Mouse (Mus musculus): ENCODE data around the gene Marveld3.
A peak's percentile ranks its signal among the peaks of the same experiment; 100 is the strongest.

Gene Marveld3

DNA sequence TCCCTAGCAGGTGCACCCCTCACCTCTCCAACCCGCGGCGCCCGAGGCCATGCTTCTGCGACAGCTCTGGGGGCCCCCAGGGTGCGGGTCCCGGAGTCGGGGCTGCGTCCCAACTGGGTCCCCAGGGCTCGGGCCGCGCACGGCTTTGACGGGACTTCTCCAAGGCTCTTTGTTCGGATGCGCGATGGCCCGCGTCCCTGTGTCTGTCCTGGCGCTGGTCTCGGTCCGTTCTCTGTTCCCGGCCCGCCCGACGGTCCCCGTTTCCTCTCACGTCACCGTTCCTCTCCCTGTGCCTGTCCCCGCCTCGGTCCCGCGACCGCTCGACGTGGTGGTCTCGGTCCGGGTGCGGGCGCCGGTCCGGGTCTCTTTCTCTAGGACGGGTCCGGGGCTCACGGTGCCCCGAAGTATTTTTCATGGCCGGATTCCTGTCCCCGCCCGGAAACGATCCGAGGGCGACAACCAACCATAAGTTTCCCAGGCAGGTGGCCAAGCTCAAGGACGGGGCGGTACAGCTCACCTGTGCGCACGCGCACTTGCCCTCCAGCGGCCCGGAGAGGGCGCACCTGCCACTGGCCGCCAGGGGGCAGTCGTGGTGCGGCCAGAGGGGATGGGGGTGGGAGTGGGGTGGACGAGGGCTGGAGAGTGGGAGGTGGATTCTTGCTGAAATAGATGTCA, at the start of gene Marveld3:
TSS of gene Marveld3 (minus strand) at position 511 of the 675 bp plus-strand sequence.
- no peak for DNase-seq (ENCODE audit: low spot score)

DNA sequence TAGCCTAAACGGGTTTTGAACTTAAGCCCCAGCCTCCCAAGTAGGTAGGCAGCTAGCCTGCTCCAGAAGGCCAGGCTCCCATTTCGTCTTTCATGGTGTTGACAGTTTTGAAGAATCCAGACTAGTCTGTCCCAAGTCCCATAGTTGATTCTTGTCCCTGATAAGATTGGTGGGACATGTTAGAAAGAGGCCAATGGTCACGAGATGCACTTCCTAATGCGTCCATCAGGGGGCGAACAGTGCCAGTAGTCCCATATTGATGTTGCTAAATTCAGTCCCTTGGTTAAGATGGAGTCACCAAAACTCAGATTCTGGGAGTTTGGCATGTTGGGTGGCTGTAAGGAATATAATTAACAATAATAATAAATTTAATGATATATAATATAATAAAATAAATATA, 48.9 kb upstream of the Marveld3 start:
- DNase-seq (ENCODE audit: low spot score): no peak

DNA sequence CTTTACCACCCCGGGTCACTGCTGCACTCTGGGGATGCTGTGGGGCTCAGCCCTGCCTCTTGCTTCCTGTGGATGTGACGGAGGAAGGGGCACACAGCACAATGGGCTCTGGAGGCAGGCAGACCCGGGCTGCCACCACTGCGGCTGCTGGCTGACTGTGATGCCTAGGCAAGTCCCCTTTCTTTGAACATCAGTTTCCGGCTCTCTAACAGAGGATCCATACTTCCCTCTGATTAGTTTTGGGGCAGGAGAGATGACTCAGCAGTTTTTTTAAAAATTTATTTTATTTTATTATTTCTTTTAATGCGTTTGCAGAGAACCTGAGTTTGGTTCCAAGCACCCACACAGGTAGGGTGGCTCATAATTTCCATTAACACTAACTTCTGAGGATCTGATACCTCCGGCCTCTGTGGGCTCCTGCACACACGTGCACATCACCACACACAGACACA, 47.0 kb upstream of the Marveld3 start:
- DNase-seq (ENCODE audit: low spot score): no peak

DNA sequence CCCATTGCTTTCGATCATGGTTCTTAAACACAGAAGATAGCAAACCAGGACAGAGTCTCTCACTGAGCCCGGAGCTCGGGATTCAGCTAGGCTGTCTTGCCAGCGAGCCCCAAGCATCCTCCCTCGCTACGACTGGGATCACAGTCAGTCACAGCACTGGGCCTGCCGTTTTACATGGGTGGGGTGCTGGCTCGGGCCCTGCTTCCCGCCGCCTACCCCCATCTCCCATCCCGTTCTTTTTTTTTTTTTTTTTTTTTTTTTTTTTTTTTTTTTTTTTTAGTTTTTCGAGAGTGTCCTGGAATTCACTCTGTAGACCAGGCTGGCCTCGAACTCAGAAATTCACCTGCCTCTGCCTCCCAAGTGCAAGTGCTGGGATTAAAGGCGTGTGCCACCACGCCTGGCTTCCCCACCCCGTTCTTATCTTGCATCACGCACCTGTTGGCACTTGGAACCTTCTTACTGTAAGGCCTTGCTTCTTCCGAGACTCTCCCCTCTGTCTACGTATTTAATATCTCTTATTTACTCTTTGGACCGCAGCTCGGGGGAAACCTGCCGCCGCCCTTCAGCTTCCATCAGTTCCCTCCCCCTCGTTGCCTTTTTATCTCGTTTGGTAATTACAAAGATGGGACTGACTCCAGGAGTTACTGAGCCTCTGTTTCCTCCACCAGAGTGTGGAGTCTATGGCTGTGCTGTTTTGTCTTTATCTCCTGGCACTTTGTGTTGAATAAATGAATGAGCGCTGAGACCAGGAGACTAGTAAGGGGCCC, 46.4 kb upstream of the Marveld3 start:
- no peak for DNase-seq (ENCODE audit: low spot score)

DNA sequence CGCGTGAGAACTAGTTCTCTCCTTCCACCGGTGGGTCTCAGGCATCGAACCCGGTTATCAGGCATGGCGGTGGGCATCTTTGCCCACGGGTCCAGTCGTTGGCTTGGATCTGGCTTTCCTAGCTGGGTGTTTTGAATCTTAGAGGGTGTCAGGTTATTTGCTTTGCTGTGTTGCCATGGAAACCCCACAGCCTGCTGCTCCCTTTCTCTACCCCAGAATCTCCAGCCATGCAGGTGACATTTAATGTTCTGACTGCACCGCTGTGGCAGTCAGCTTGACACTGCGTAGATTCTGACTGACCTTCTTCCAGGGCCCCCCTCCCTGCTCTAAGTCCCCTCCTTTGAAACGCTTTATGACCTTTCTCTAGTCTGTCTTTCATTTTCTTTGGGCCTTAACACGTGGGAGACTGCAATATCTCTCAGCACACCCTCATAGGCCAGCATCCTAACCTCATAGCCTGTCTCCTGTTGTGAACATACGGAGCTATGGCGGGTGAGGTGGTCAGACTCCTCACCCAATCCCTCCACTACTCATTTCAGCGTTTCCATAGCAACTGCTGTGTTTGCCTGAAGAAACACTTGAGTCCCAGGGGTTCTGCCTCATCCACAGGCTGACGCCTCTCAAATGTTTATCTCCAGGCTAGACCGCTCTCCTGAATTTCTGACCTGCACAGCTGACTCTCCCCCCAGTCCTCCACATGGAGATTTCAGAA, 44.5 kb upstream of the Marveld3 start:
- peak; percentile 14 for DNase-seq (ENCODE audit: low spot score)

DNA sequence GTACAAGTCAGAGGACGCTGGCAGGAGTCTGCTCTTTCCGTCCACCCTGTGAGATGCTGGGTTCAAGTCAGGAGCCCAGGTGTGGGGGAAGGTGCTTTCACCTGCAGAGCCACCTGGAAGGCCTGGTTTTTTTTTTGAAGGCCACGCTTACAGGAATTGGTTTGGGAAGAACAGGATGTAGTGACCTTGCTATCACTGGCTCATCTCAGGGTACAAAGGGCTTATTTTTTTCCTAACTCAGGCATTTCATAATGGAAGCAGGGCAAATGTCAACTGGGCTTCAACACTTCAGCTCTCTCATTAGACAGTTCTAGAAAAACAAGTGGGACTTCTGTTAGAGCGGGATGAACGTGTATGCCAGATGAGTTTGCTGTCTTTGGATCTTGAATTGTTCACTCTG, 42.3 kb upstream of the Marveld3 start:
- DNase-seq (ENCODE audit: low spot score): no peak

DNA sequence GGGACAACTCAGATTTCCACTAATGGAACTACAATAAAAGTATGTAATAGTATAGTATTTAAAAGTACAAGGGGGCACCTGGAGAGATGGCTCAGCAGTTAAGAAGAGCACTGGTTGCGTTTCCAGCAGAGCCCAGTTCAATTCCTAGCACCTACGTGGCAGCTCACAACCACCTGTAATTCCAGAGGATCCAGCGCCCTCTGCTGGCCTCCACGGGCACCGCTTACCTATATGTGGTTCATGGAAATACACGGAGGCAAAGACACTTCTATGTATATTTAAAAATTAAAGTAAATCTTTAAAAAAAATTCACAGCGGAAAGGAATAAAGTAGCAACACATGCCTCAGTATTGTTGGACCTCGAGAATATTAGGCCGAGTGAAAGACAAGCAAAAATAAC, 41.0 kb upstream of the Marveld3 start:
- DNase-seq (ENCODE audit: low spot score): no peak

DNA sequence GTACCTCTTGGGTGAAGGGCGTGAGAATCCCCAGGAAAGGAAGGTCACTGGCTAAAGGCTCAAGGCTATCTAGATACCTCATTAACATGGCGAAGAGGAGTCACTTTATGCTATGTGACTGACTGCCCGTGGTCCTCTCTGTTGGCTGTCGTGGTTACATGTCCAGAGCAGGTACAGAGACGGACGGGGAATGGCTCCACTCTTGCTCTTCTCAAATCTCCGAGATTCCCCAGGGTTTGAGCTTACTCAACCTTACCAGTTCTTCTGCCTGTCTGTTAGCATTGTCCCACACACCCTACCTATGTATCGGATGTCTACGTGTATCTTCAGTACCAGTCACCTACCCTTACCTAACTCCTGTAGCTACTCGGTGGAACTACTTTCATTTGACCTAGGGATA, 38.0 kb upstream of the Marveld3 start:
- DNase-seq (ENCODE audit: low spot score): no peak

DNA sequence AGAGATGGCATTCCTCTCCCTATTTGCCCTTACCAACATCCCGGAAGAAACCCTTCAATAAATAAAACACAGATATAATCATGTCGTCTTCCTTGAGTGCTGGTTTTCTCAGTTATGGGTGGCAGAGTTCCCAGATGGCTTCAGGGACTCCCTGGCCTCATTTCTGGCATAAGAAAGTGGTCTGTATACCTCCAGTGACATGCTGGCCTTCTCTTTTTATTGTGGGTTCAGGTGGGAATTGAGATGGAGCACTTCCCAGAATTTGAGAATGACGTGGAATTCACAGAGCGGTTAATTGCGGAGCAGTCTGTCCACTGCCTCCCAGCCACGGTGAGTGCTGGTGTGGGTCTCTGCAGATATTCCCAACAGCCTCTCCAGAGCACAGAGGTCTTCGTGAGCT, 36.1 kb upstream of the Marveld3 start:
- no peak for DNase-seq (ENCODE audit: low spot score)

DNA sequence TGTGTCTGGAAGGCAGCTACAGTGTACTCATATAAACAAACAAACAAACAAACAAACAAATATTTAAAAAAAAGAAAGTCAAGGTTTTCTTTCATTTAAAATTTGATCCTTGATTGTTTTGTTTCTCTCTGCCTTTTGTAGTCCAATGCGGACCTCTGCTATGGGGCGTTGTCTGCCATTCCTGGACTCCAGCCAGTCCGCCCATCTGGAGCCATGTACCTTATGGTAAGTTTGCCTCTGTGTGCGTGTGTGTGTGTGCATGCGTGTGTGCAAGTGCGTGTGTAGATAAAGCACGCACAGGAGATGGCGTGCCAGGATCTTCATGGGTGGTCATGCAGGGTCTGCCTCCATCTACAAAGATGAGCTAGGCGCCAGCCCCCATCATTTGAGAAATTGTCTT, 35.4 kb upstream of the Marveld3 start:
- no peak for DNase-seq (ENCODE audit: low spot score)

DNA sequence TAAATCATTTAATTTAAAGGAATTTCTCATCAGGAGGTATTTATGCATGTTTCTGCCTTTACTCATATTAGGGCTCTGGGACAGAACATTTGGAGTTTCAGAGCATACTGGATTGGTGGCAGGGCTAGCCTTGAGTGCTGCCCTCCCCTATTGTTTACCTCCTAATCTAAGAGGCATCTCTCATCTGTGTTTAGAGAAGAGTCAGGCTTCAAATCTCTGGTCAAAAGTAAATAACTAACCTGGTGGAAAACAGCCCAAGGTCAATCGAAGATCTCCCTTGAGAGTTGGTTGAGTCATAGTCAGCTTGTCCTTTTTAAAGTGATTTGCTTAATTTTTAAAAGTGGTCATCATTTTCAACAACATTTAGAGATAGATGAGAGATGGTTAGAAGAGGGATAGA, 30.9 kb upstream of the Marveld3 start:
- no peak for DNase-seq (ENCODE audit: low spot score)

DNA sequence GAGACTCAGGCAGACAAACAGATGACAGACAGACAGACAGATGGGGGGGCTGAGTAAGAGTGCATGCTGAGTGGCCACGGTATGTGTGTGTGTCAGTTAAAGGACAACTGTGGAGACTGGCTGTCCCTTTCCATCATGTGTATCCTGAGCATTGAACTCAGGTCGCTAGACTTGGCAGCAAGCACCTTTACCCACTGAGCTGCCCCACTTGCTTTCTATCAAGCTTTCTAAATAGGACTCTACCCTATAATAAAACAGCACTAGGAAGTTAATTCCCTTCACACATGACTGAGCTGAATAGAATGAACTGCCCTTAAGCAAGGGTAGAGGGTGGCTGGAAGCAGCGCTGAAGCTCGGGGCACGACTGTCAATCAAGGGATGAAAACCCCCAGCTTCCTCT, 30.2 kb upstream of the Marveld3 start:
- no peak for DNase-seq (ENCODE audit: low spot score)

DNA sequence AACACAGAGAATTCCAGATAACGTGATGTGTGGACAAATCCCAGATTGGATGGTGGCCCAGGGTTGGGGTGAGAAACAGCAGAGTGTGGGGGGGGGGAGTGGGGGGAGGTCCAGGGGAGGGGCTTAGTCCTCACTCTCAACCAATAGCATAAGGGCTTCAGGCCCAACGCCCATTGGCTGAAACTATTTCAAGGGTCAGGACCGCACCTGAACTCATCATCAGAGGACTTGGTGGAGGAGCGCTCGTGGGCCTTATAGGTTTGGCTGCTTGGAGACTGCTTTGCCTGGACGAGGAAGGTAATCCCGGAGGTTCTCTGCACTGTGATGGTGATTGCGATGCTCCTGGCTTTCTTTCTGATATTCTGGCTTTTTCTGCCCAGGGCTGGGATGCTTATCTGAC, 28.2 kb upstream of the Marveld3 start, which contains the start of gene Tat:
TSS of gene Tat (plus strand) at position 214 of the 400 bp plus-strand sequence.
- no peak for DNase-seq (ENCODE audit: low spot score)

DNA sequence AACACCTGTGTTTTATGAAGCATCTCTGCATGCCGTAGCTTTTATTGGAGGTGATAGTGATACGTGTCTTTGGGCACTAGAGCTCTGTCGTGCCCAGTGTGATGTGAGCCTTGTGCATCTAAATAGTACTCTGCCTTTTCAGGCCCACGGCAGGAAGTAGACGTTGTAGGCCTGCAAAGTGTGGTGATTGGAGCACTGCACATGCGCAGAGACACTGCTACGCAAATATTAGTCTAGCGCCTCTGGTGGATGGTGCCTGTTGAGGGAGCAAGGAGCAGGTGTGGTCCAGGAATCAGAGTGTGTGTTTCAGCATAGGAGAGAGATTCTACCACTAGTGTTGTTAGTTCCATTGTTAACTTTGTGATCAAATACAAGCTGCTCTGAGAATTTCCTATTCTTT, 27.1 kb upstream of the Marveld3 start:
- DNase-seq (ENCODE audit: low spot score): no peak

DNA sequence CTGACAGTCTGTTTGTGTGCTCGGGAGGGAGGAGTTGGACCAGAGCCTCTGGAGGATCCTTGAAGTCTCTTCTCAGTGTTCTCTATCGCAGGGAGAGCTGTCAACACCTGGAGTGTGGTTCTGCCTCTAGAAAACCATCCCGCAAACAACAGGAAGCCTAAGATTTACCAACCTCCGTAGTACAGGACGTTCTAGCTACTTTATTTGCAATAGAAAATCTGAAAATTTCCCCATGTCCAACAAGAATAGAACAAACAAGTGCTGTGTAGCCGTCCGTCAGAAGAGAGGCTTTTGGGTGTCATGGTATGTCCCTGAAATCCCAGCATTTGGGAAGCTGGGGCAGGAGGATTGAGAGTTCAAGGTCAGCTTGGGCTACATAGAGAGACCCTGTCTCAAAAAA, 25.8 kb upstream of the Marveld3 start:
- DNase-seq (ENCODE audit: low spot score): no peak

DNA sequence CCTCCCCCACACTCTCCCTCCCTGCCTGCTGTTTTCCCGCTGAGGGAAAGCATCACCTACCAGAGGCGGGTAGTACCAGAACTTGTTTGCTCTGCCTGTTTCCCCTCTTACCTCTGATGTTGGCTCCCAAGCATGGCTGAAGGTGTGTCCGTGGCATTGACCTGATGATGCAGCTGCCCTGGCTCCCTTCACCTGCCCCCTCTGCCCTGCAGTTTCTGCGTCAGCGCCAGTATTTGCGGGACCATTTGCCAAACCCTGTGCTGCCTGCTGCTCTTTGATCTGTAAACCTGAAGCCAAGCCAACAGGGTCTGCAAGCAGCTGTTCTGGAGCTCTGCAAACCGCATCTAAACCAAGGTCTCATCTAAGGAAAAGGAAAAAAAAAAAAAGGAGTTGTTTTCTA, 24.4 kb upstream of the Marveld3 start:
- no peak for DNase-seq (ENCODE audit: low spot score)

DNA sequence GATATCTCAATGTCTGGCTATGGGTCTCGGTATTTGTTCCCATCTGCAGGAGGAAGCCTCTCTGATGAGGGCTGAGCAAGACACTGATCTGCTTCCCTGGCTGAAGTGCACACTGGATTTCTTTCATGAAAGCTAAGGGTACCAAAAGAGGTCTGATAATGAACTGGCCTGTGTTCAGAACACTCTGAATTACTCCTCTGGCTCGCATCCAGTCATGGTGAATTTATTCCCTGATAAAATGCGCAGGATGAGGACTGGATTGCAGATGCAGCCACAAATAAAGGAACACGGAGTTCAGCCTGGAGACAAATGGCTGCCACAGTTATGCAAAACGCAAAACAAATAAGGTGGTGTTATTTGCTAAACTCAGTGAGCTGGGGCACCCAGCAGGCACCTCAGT, 21.9 kb upstream of the Marveld3 start:
- no peak for DNase-seq (ENCODE audit: low spot score)

DNA sequence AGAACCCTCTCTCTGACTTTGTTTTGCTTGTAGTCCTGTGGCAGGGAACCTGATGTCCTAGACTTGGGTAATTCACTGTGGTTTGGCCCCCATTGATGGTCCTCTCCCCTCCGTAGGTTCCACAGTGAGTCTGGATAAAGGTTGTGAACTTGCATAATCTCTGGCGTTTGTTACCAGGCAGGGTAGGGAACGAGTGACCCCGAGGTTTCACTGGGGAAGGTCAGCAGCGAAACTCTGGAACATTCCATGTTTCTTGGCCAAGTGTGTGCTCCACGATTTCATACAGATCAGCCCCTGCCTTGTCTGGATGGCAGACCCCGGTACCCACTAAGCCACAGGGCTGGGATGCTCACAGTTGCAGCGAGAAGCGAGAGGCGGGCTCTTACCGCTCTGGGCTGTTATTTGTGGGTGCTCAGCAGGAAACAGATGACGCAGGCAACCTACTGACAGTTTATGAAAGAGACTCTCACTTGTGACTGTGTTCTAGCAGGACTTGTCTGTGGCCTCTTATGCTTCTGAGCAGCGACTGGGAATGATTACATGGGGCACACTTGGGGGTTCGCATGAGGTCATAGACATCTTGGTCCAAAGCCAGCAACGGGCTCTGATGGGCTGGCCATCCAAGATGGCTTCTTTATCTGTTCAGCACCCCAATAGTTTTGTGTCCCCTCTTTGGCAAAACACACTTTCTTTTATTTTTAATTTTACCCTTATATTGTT, 20.5 kb upstream of the Marveld3 start:
- no peak for DNase-seq (ENCODE audit: low spot score)

DNA sequence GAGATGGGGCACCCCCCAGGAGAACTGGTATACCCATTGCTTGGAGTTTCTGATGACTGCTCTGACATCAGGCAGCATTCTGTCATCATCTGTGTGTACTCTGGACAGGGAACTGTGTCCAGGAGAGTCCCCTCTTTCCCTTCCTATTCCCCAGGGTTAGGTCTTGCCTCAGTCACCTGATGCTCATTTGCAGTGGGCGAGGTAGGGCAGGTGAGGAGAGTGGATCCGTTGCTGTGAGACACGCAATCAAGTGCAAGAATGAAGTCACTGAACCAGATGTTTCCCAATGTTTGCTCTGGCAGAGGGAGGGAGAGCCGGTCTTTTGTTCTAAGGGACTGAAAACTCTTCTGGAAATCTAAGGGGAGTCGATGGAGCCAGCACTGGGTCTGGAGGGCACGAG, 17.3 kb upstream of the Marveld3 start:
- no peak for DNase-seq (ENCODE audit: low spot score)

DNA sequence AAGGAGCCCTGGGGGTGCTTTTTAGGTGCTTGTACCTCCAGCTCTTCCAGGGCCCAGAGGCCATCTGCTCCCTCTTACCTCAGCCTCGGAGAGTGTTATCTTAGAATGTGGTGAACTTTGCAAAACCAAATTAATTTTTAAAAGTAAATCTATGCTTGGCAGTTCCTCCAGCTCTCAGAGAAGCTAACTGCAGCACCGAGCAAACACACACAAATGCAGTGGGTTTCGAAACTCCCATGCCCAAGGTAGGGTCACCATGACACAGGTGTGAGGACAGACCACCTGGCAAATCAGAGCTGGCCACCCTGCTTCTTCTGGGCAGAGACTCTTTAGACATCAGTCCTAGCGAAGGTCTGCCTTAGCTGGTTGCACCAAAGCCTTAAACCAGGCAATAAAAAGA, 10.9 kb upstream of the Marveld3 start:
- no peak for DNase-seq (ENCODE audit: low spot score)

DNA sequence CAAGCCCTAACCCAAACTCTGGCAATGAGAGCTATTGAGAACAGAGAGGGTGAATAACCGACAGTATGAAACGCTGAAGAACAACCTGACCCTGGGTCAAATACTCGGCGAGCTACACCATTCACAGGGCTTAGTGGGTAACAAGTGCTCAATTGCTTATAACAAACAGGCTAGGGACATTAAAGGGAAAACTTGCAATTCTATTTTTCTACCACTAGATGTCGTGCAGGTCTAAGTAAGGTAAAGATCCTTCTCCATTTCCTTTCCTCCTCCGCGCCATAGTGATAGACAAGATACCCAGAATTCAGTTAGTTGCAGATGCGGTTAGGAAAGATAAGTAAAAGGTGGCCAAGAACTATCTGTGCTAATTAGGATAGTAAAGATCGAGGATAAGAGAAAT, 8.3 kb upstream of the Marveld3 start:
- no peak for DNase-seq (ENCODE audit: low spot score)

DNA sequence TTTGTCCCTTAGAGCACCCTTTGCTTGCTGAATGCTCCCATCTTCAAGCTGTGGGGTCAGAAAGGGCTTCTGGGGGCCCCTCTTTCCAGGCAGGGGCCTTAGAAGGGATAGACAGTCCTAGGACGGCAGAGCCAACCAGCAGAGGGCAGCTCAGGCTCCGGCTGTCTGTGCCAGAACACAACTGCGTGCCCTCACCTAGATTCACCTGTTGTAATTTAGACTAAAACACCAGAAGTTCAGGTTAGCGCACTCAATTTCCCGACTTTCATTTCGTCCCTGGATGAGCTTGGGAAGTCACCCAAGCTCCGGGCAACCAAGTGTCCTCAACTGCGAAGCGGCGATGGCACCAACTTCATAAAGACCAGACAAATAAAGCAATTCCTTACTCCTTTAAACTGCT, 6.8 kb upstream of the Marveld3 start:
- DNase-seq (ENCODE audit: low spot score): no peak
